Mouse (Mus musculus) MEL (cell line): Measurements from ENCODE around the gene Dock9. TPM values are rescaled to one million over a fixed set of nuclear protein-coding genes. Genes with fewer than 3 reads are reported as not detected.

Experiments used
- DNase-seq: peaks from one replicate; pipeline ENCODE4 v3.0.0; 2011; ENCODE audit warnings: low read depth, low spot score
- H3K27ac ChIP-seq: 2 replicates; pipeline ENCODE4 v1.5.1; 2012; ENCODE audit warnings: low read depth, mild to moderate bottlenecking, control low read depth, low read length, moderate library complexity; ENCODE audit not compliant: control insufficient read depth
- H3K27me3 ChIP-seq, 2 experiments: fragments of 150-350 bp in 1 of 2; sonication (generic) in 1 of 2; 2 replicates each; pipeline ENCODE4 v1.6.1; 2012; ENCODE audit warnings: low read length in 2 of 2, mild to moderate bottlenecking in 2 of 2, improper control_type of control experiment in 1 of 2, moderate library complexity in 1 of 2; ENCODE audit not compliant: insufficient read depth in 2 of 2, control insufficient read depth in 1 of 2
- H3K36me3 ChIP-seq, 2 experiments: 2 replicates each; pipeline ENCODE4 v1.6.1; 2012 to 2014; ENCODE audit warnings: low read length in 2 of 2, improper control_type of control experiment in 1 of 2, inconsistent platforms in 1 of 2, mild to moderate bottlenecking in 1 of 2; ENCODE audit not compliant: insufficient read depth in 2 of 2, control insufficient read depth in 1 of 2
- H3K4me1 ChIP-seq, 2 experiments: fragments of 150-350 bp in 1 of 2; sonication (generic) in 1 of 2; 2 replicates each; pipeline ENCODE4 v1.6.1; 2012; ENCODE audit warnings: low read length in 2 of 2, improper control_type of control experiment in 1 of 2, mild to moderate bottlenecking in 1 of 2; ENCODE audit not compliant: insufficient read depth in 2 of 2, control insufficient read depth in 1 of 2
- H3K4me3 ChIP-seq, 2 experiments: fragments of 150-350 bp in 1 of 2; sonication (generic) in 1 of 2; 2 replicates each; pipeline ENCODE4 v1.5.1; 2012; ENCODE audit warnings: low read depth in 2 of 2, low read length in 2 of 2, mild to moderate bottlenecking in 2 of 2, moderate library complexity in 2 of 2, control low read depth in 1 of 2, improper control_type of control experiment in 1 of 2; ENCODE audit not compliant: control insufficient read depth in 1 of 2, insufficient read depth in 1 of 2
- H3K79me2 ChIP-seq: 2 replicates; pipeline ENCODE4 v1.6.1; 2012; ENCODE audit warnings: mild to moderate bottlenecking, low read length, moderate library complexity; ENCODE audit not compliant: control insufficient read depth, poor library complexity, insufficient read depth
- H3K9ac ChIP-seq: 2 replicates; pipeline ENCODE4 v1.6.1; 2012; ENCODE audit warnings: low read depth, mild to moderate bottlenecking, control low read depth, low read length, moderate library complexity; ENCODE audit not compliant: control insufficient read depth, poor library complexity, severe bottlenecking
- H3K9me3 ChIP-seq: fragments of 150-350 bp; sonication (generic); replicated peaks from 2 replicates; pipeline ENCODE4 v1.6.1; 2012; ENCODE audit warnings: mild to moderate bottlenecking, low read length, improper control_type of control experiment, moderate library complexity; ENCODE audit not compliant: insufficient read depth
- BHLHE40 ChIP-seq: IDR thresholded peaks from 2 replicates; pipeline ENCODE4 v1.6.1; 2012; ENCODE audit warnings: low read depth, mild to moderate bottlenecking, inconsistent platforms, low read length, improper control_type of control experiment, borderline replicate concordance
- CHD1 ChIP-seq: IDR thresholded peaks from 2 replicates; pipeline ENCODE4 v1.6.1; 2012; ENCODE audit warnings: low read depth, mild to moderate bottlenecking, inconsistent platforms, low read length, improper control_type of control experiment
- CHD2 ChIP-seq: IDR thresholded peaks from 2 replicates; pipeline ENCODE4 v1.6.1; 2011; ENCODE audit warnings: low read length, improper control_type of control experiment
- CTCF ChIP-seq, 3 experiments: IDR thresholded peaks in 2 of 3; conservative IDR thresholded peaks in 1 of 3; 2 replicates each; pipeline ENCODE4 v1.5.1; 2011 to 2012; ENCODE audit warnings: low read length in 3 of 3, low read depth in 2 of 3, mild to moderate bottlenecking in 2 of 3, improper control_type of control experiment in 1 of 3, inconsistent platforms in 1 of 3, mixed read lengths in 1 of 3, moderate library complexity in 1 of 3; ENCODE audit not compliant: control insufficient read depth in 1 of 3, insufficient read depth in 1 of 3, poor library complexity in 1 of 3, severe bottlenecking in 1 of 3
- E2F4 ChIP-seq: IDR thresholded peaks from 2 replicates; pipeline ENCODE4 v1.6.1; 2011; ENCODE audit warnings: low read depth, low read length, improper control_type of control experiment, borderline replicate concordance
- GATA1 ChIP-seq: IDR thresholded peaks from 2 replicates; pipeline ENCODE4 v1.6.1; 2011; ENCODE audit warnings: low read depth, low read length, improper control_type of control experiment
- HCFC1 ChIP-seq: IDR thresholded peaks from 2 replicates; pipeline ENCODE4 v1.6.1; 2012; ENCODE audit warnings: low read depth, mild to moderate bottlenecking, inconsistent platforms, low read length, improper control_type of control experiment, moderate library complexity
- JUND ChIP-seq: IDR thresholded peaks from 2 replicates; pipeline ENCODE4 v1.6.1; 2011; ENCODE audit warnings: low read depth, mild to moderate bottlenecking, improper control_type of control experiment, low read length
- MAFK ChIP-seq: IDR thresholded peaks from 2 replicates; pipeline ENCODE4 v1.6.1; 2011; ENCODE audit warnings: low read depth, mild to moderate bottlenecking, low read length, improper control_type of control experiment, borderline replicate concordance
- MAX ChIP-seq: IDR thresholded peaks from 2 replicates; pipeline ENCODE4 v1.6.1; 2011; ENCODE audit warnings: low read length, improper control_type of control experiment
- MXI1 ChIP-seq: IDR thresholded peaks from 2 replicates; pipeline ENCODE4 v1.6.1; 2011; ENCODE audit warnings: mild to moderate bottlenecking, low read depth, low read length, improper control_type of control experiment
- NRF1 ChIP-seq: IDR thresholded peaks from 2 replicates; pipeline ENCODE4 v1.6.1; 2014; ENCODE audit warnings: low read depth, mild to moderate bottlenecking, inconsistent platforms, low read length, improper control_type of control experiment, moderate library complexity; ENCODE audit not compliant: poor library complexity, insufficient read depth, severe bottlenecking
- POLR2A ChIP-seq, 2 experiments: IDR thresholded peaks; 2 replicates each; pipeline ENCODE4 v1.6.1; 2011 to 2012; ENCODE audit warnings: low read length in 2 of 2, mild to moderate bottlenecking in 2 of 2, control low read depth in 1 of 2, improper control_type of control experiment in 1 of 2, low read depth in 1 of 2, moderate library complexity in 1 of 2; ENCODE audit not compliant: control insufficient read depth in 1 of 2, insufficient read depth in 1 of 2, poor library complexity in 1 of 2
- POLR2AphosphoS2 ChIP-seq: IDR thresholded peaks from 2 replicates; pipeline ENCODE4 v1.6.1; 2011; ENCODE audit warnings: low read length, improper control_type of control experiment
- POLR2AphosphoS5 ChIP-seq: IDR thresholded peaks from 2 replicates; pipeline ENCODE4 v1.6.1; 2012; ENCODE audit warnings: low read depth, borderline replicate concordance, mild to moderate bottlenecking, inconsistent platforms, low read length, moderate library complexity, mixed read lengths
- RAD21 ChIP-seq: IDR thresholded peaks from 2 replicates; pipeline ENCODE4 v1.6.1; 2011; ENCODE audit warnings: mild to moderate bottlenecking, low read depth, low read length, improper control_type of control experiment
- RCOR1 ChIP-seq: IDR thresholded peaks from 2 replicates; pipeline ENCODE4 v1.6.1; 2012; ENCODE audit warnings: low read depth, mild to moderate bottlenecking, inconsistent platforms, low read length, improper control_type of control experiment
- TAL1 ChIP-seq: IDR thresholded peaks from 2 replicates; pipeline ENCODE4 v1.6.1; 2012; ENCODE audit warnings: mild to moderate bottlenecking, inconsistent platforms, low read length, moderate library complexity, mixed read lengths
- TBP ChIP-seq: IDR thresholded peaks from 2 replicates; pipeline ENCODE4 v1.8.0; 2011; ENCODE audit warnings: low read depth, low read length, improper control_type of control experiment
- TCF12 ChIP-seq: IDR thresholded peaks from 2 replicates; pipeline ENCODE4 v1.6.1; 2014; ENCODE audit warnings: low read depth, mild to moderate bottlenecking, inconsistent platforms, low read length, improper control_type of control experiment, moderate library complexity
- USF1 ChIP-seq: IDR thresholded peaks from 2 replicates; pipeline ENCODE4 v1.6.1; 2014; ENCODE audit warnings: low read depth, mild to moderate bottlenecking, inconsistent platforms, low read length, improper control_type of control experiment, moderate library complexity
- ZC3H11A ChIP-seq: IDR thresholded peaks from 2 replicates; pipeline ENCODE4 v1.6.1; 2012; ENCODE audit warnings: low read depth, mild to moderate bottlenecking, inconsistent platforms, low read length, improper control_type of control experiment
- ZMIZ1 ChIP-seq: IDR thresholded peaks from 2 replicates; pipeline ENCODE4 v1.6.1; 2012; ENCODE audit warnings: low read depth, mild to moderate bottlenecking, inconsistent platforms, low read length, improper control_type of control experiment, moderate library complexity
- polyA plus RNA-seq, 2 experiments: library from polyadenylated mRNA; stranded (reverse) in 1 of 2; unstranded in 1 of 2; fragments of >175 nt in 1 of 2; fragments of >200 nt in 1 of 2; gene quantifications; 2 replicates each; pipeline versions ENCODE4 v1.2.1 to v1.2.4; 2012; ENCODE audit warnings: low replicate concordance in 2 of 2, low read depth in 1 of 2; ENCODE audit not compliant: insufficient read length in 2 of 2, insufficient read depth in 1 of 2, missing spikeins in 1 of 2
- total RNA-seq: library from RNA; depleted of rRNA; stranded (reverse); fragments of 300-350 nt; gene quantifications from 2 replicates; pipeline ENCODE4 v1.2.3, GENCODE M21; 2012

Dock9 gene
- total and polyA plus RNA-seq, 3 experiments = 6.3 to 9.4 TPM; not detected in 1

DNA sequence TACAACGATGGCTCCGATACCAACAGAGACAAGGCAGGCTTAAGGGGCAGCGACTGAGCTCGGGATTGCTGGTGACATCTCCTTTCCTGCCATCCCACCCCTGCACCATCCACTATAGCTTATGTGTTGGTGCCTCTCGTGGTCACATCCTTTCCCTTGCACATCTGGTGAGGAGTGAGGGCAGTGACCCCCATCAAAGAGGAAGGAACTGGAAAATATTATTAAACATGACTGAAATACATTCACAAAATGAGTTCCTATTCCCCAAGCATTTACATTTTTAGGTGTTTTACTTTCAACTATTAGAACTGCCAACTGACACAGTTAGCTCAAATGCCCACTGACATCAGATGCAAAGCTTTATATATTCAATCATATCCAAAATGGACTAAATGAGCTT lies 37.2 kb downstream of the Dock9 start:
- no peaks in the 10 kb centered on the region for H3K4me1 ChIP-seq
- no peaks in the 10 kb centered on the region for H3K27me3 ChIP-seq
- no peaks in the 10 kb centered on the region for H3K9me3 ChIP-seq
- H3K9ac ChIP-seq = no peak overlapping the region
- no peaks in the 10 kb centered on the region for H3K36me3 ChIP-seq
- H3K79me2 ChIP-seq = no peaks in the 10 kb centered on the region
- no peak overlapping the region for H3K27ac ChIP-seq
- DNase-seq = no peak
- H3K4me3 ChIP-seq = no peak overlapping the region
- no peak for TF ChIP-seq POLR2AphosphoS2
- TF ChIP-seq MAFK = no peak
- no peak for TF ChIP-seq ZC3H11A
- TF ChIP-seq POLR2A (IDR thresholded peaks at IDR 0.05; ENCODE audit: control insufficient read depth in 1 of 2, insufficient read depth in 1 of 2, low read depth in 1 of 2, low read length in 2 of 2, poor library complexity in 1 of 2) = no peak
- no peak for TF ChIP-seq RAD21
- TF ChIP-seq CHD1 = no peak
- TF ChIP-seq E2F4 = no peak
- no peak for TF ChIP-seq TCF12
- no peak for TF ChIP-seq RCOR1
- no peak for TF ChIP-seq JUND
- no peak for TF ChIP-seq POLR2AphosphoS5
- TF ChIP-seq MAX = no peak
- TF ChIP-seq BHLHE40 = no peak
- TF ChIP-seq CTCF (IDR thresholded peaks at IDR 0.05 in 2 of 3, conservative IDR thresholded peaks at IDR 0.05 in 1 of 3; ENCODE audit: control insufficient read depth in 1 of 3, insufficient read depth in 1 of 3, low read depth in 2 of 3, low read length in 3 of 3, poor library complexity in 1 of 3, severe bottlenecking in 1 of 3) = no peak
- TF ChIP-seq TAL1 = no peak
- no peak for TF ChIP-seq NRF1
- TF ChIP-seq GATA1 = no peak
- TF ChIP-seq, all 39 proteins: peak for 0

DNA sequence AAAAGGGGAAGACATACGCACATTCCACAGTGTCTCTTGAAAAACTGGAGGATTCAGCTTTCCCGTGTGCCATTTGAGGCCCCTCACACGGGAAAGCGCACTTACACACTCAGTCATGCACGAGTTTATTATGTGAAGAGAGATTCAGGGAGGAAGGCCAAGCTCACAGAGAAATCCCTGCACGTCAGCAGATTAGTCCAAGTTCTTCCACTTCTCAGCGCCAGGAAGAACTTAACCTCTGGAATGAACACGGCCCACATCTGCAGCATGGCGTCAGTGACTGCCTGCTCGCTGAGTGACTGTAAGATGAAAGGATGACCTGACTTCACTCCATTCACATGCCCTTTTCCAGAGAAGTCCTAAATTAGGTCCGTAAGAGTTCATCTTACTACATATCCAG lies 43.5 kb downstream of the Dock9 start:
- H3K79me2 ChIP-seq = no peaks in the 10 kb centered on the region
- H3K36me3 ChIP-seq = peaks cover 0 to 3% of the 10 kb centered on the region in 2 experiments; a peak in 2 of 4 replicates
- peaks cover 5 to 6% of the 10 kb centered on the region in 2 experiments; a peak in 2 of 4 replicates for H3K4me1 ChIP-seq
- no peak overlapping the region for H3K27ac ChIP-seq
- TF ChIP-seq JUND = no peak
- no peak for TF ChIP-seq RAD21
- no peak for TF ChIP-seq NRF1
- no peak for TF ChIP-seq ZMIZ1
- no peak for TF ChIP-seq GATA1
- no peak for TF ChIP-seq TBP
- no peak for TF ChIP-seq MAX
- no peak for TF ChIP-seq HCFC1
- TF ChIP-seq USF1 = no peak
- no peak for TF ChIP-seq CHD2
- no peak for TF ChIP-seq MXI1
- H3K9me3 ChIP-seq = no peaks in the 10 kb centered on the region
- no peak overlapping the region for H3K9ac ChIP-seq
- no peak for DNase-seq
- H3K4me3 ChIP-seq = no peak overlapping the region
- no peaks in the 10 kb centered on the region for H3K27me3 ChIP-seq
